Mouse (Mus musculus) erythroblast, embryonic 14.5 days (primary cell): ENCODE measurements at regions not wholly inside any gene's neighbourhood (a gene's known extent, or its start where the extent isn't known, plus 50 kb on each side); places are given as distances from the start of the nearest gene placed in this dataset.
A peak's percentile ranks its signal among the peaks of the same experiment; 100 is the strongest.
"Not testable (repeated sequence)": the region's sequence is repeated elsewhere in the genome, so short reads cannot be mapped to it uniquely, and the experiment has no call there.

Experiments used
- H3K27me3 ChIP-seq: 2 replicates; pipeline ENCODE4 v1.6.1; 2012; ENCODE audit warnings: inconsistent platforms; ENCODE audit not compliant: control insufficient read depth
- H3K36me3 ChIP-seq: 2 replicates; pipeline ENCODE4 v1.6.1; 2012; ENCODE audit warnings: mild to moderate bottlenecking, inconsistent platforms; ENCODE audit not compliant: control insufficient read depth
- H3K4me1 ChIP-seq: 2 replicates; pipeline ENCODE4 v1.6.1; 2012; ENCODE audit warnings: inconsistent platforms; ENCODE audit not compliant: control insufficient read depth
- H3K4me3 ChIP-seq: replicated peaks from 2 replicates; pipeline ENCODE3; 2012; ENCODE audit warnings: moderate library complexity, mild to moderate bottlenecking, inconsistent platforms
- H3K9me3 ChIP-seq: 2 replicates; pipeline ENCODE4 v1.6.1; 2012; ENCODE audit warnings: low read length, inconsistent platforms, mixed read lengths; ENCODE audit not compliant: control insufficient read depth
- GATA1 ChIP-seq: IDR thresholded peaks from 2 replicates; pipeline ENCODE4 v1.6.1; 2012; ENCODE audit warnings: low read length, inconsistent platforms, mixed read lengths
- TAL1 ChIP-seq: IDR thresholded peaks from 3 replicates; pipeline ENCODE4 v1.6.1; 2012; ENCODE audit warnings: low read length, inconsistent platforms, mixed read lengths

- peaks cover 18% of the 10 kb centered on the region for H3K9me3 ChIP-seq
- not testable (repeated sequence) for H3K4me1 ChIP-seq, H3K36me3 ChIP-seq, H3K27me3 ChIP-seq, H3K4me3 ChIP-seq
Observed at GRCm38 (mm10) chr17:17197229-17197628, 76.0 kb downstream of the Zfp97 start.

- Histone ChIP-seq H3K36me3 (no peaks in the 10 kb centered on the region), H3K9me3 (0 out of 2 replicates have a peak, but pooled peaks cover 3% of the 10 kb centered on the region), H3K4me1 (no peaks in the 10 kb centered on the region), H3K27me3 (no peaks in the 10 kb centered on the region), H3K4me3 (no peak overlapping the region)
- TF ChIP-seq TAL1 = no peak
- no peak for TF ChIP-seq GATA1
Observed at GRCm38 (mm10) chr17:17229069-17229468, 107.9 kb downstream of the Zfp97 start.

- not testable (repeated sequence) for H3K27me3 ChIP-seq, H3K36me3 ChIP-seq, H3K9me3 ChIP-seq, H3K4me1 ChIP-seq
- H3K4me3 ChIP-seq = peak overlapping the region; percentile 68
Observed at GRCm38 (mm10) chr17:17234329-17235185, 113.3 kb downstream of the Zfp97 start.

- H3K9me3 ChIP-seq, H3K27me3 ChIP-seq, H3K36me3 ChIP-seq, H3K4me1 ChIP-seq: not testable (repeated sequence)
- peak overlapping the region; percentile 64 for H3K4me3 ChIP-seq
Observed at GRCm38 (mm10) chr17:17235186-17235482, 113.9 kb downstream of the Zfp97 start.
